Mouse (Mus musculus): ENCODE measurements around the gene 1110008P14Rik. TPM values are rescaled to one million over a fixed set of nuclear protein-coding genes. Genes with fewer than 3 reads are reported as not detected.

Gene 1110008P14Rik
- polyA plus RNA-seq, 1 experiment from 2014 or later, result 51.3 TPM

DNA sequence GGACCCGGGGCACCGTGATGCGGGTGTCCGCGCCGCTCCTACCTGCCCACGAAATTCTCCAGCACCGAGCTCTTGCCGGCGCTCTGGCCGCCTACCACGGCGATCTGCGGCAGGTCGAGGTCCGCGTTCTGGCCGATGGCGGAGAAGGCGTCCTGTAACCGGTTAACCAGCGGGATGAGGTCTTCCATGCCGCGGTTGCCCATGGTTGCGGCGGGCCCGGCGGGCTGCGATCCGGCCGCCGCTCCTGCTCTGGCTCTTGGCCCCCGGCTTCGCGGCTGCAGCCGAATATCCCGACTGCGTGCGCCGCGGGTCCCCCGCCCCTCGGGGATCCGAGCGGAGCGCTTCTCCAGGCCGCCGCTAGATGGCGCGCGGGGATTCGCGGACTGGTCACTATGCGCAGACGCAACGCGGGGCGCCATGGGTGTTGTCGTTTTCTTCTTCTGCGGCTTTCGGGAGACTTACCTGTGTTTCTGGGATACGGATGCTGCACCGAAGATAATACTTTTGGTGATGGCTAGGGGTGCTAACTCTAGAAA, 28.7 kb downstream of the 1110008P14Rik start, which contains the start of gene Dnm1:
TSS of gene Dnm1 (minus strand) at position 332 of the 536 bp plus-strand sequence.
- peaks cover 21% of the 10 kb centered on the region for H3K27me3 ChIP-seq (ENCODE audit: control insufficient read depth, insufficient read depth, low read length)
- WGBS (ENCODE audit: insufficient replicate concordance), result under 1% methylated on average over 62 of the region's 63 CpGs
- no peak within 1 kb of the TSS for H3K27ac ChIP-seq (ENCODE audit: low read depth, low read length)
- H3K4me1 ChIP-seq (ENCODE audit: control insufficient read depth, insufficient read depth, low read length), result peaks cover 24% of the 10 kb centered on the region
- peak within 1 kb of the TSS; percentile 60 for H3K4me3 ChIP-seq (ENCODE audit: low read depth, low read length)
- ATAC-seq (replicated peaks; ENCODE audit: insufficient number of reproducible peaks, low FRiP score, low TSS enrichment), result 0 out of 2 replicates have a peak, but pooled peaks have one; percentile 51
- H3K9me3 ChIP-seq (replicated peaks; ENCODE audit: control insufficient read depth, low read length), result no peaks in the 10 kb centered on the region
- H3K36me3 ChIP-seq (ENCODE audit: control insufficient read depth, insufficient read depth, low read length), result no peaks in the 10 kb centered on the region
- H3K4me2 ChIP-seq, result peak within 1 kb of the TSS; percentile 99
- peak within 1 kb of the TSS; percentile 62 for H3K9ac ChIP-seq (ENCODE audit: low read depth, low read length)

GRCm38 (mm10) chr2:32352151-32353006, 29.4 kb downstream of the 1110008P14Rik start, which contains the start of gene Ciz1:
Gene Ciz1 (plus strand): TSS chr2:32352327.
- 2% methylated on average over 42 of the region's 52 CpGs for WGBS (ENCODE audit: insufficient replicate concordance)
- ATAC-seq (replicated peaks; ENCODE audit: insufficient number of reproducible peaks, low FRiP score, low TSS enrichment), result 0 out of 2 replicates have a peak, but pooled peaks have one; percentile 3
- H3K36me3 ChIP-seq (ENCODE audit: control insufficient read depth, insufficient read depth, low read length), result no peaks in the 10 kb centered on the region
- peak within 1 kb of the TSS; percentile 60 for H3K4me3 ChIP-seq (ENCODE audit: low read depth, low read length)
- peaks cover 21% of the 10 kb centered on the region for H3K27me3 ChIP-seq (ENCODE audit: control insufficient read depth, insufficient read depth, low read length)
- peak within 1 kb of the TSS; percentile 99 for H3K4me2 ChIP-seq
- H3K27ac ChIP-seq (ENCODE audit: low read depth, low read length), result no peak within 1 kb of the TSS
- no peaks in the 10 kb centered on the region for H3K9me3 ChIP-seq (replicated peaks; ENCODE audit: control insufficient read depth, low read length)
- peak within 1 kb of the TSS; percentile 62 for H3K9ac ChIP-seq (ENCODE audit: low read depth, low read length)
- H3K4me1 ChIP-seq (ENCODE audit: control insufficient read depth, insufficient read depth, low read length), result peaks cover 24% of the 10 kb centered on the region

- Histone ChIP-seq H3K9me3 (replicated peaks; ENCODE audit: control insufficient read depth, low read length) (no peaks in the 10 kb centered on the region), H3K4me2 (peak overlapping the region; percentile 99), H3K27me3 (ENCODE audit: control insufficient read depth, insufficient read depth, low read length) (peaks cover 21% of the 10 kb centered on the region), H3K27ac (ENCODE audit: low read depth, low read length) (no peak overlapping the region), H3K4me3 (ENCODE audit: low read depth, low read length) (no peak overlapping the region), H3K36me3 (ENCODE audit: control insufficient read depth, insufficient read depth, low read length) (no peaks in the 10 kb centered on the region), H3K4me1 (ENCODE audit: control insufficient read depth, insufficient read depth, low read length) (peaks cover 24% of the 10 kb centered on the region), H3K9ac (ENCODE audit: low read depth, low read length) (no peak overlapping the region)
- ATAC-seq (replicated peaks; ENCODE audit: insufficient number of reproducible peaks, low FRiP score, low TSS enrichment), result no peak
- WGBS (ENCODE audit: insufficient replicate concordance), result 51% methylated on average over 9 of the region's 9 CpGs
These were observed 30.2 kb downstream of the 1110008P14Rik start for GRCm38 (mm10) chr2:32351471-32351961.

- Histone ChIP-seq H3K27ac (ENCODE audit: low read depth, low read length) (no peak overlapping the region), H3K4me2 (no peak overlapping the region), H3K36me3 (ENCODE audit: control insufficient read depth, insufficient read depth, low read length) (no peaks in the 10 kb centered on the region), H3K9me3 (replicated peaks; ENCODE audit: control insufficient read depth, low read length) (no peaks in the 10 kb centered on the region), H3K27me3 (ENCODE audit: control insufficient read depth, insufficient read depth, low read length) (peaks cover 21% of the 10 kb centered on the region), H3K9ac (ENCODE audit: low read depth, low read length) (no peak overlapping the region), H3K4me1 (ENCODE audit: control insufficient read depth, insufficient read depth, low read length) (peaks cover 24% of the 10 kb centered on the region), H3K4me3 (ENCODE audit: low read depth, low read length) (no peak overlapping the region)
- 50% methylated on average over 13 of the region's 13 CpGs for WGBS (ENCODE audit: insufficient replicate concordance)
- no peak for ATAC-seq (replicated peaks; ENCODE audit: insufficient number of reproducible peaks, low FRiP score, low TSS enrichment)
These were observed 31.2 kb downstream of the 1110008P14Rik start for GRCm38 (mm10) chr2:32350471-32351051.

- Histone ChIP-seq H3K27me3 (ENCODE audit: control insufficient read depth, insufficient read depth, low read length) (peaks cover 21% of the 10 kb centered on the region), H3K4me2 (no peak overlapping the region), H3K27ac (ENCODE audit: low read depth, low read length) (no peak overlapping the region), H3K9ac (ENCODE audit: low read depth, low read length) (no peak overlapping the region), H3K4me1 (ENCODE audit: control insufficient read depth, insufficient read depth, low read length) (peaks cover 22% of the 10 kb centered on the region), H3K4me3 (ENCODE audit: low read depth, low read length) (no peak overlapping the region), H3K36me3 (ENCODE audit: control insufficient read depth, insufficient read depth, low read length) (no peaks in the 10 kb centered on the region), H3K9me3 (replicated peaks; ENCODE audit: control insufficient read depth, low read length) (no peaks in the 10 kb centered on the region)
- 55% methylated on average over 8 of the region's 8 CpGs for WGBS (ENCODE audit: insufficient replicate concordance)
- no peak for ATAC-seq (replicated peaks; ENCODE audit: insufficient number of reproducible peaks, low FRiP score, low TSS enrichment)
These were observed 32.0 kb downstream of the 1110008P14Rik start for GRCm38 (mm10) chr2:32349625-32350255.

GRCm38 (mm10) chr2:32348311-32348710, 33.4 kb downstream of the 1110008P14Rik start:
- Histone ChIP-seq H3K36me3 (ENCODE audit: control insufficient read depth, insufficient read depth, low read length) (no peaks in the 10 kb centered on the region), H3K9ac (ENCODE audit: low read depth, low read length) (no peak overlapping the region; the same call in 1 of the 2 replicates), H3K4me1 (ENCODE audit: control insufficient read depth, insufficient read depth, low read length) (peaks cover 10% of the 10 kb centered on the region), H3K9me3 (replicated peaks; ENCODE audit: control insufficient read depth, low read length) (no peaks in the 10 kb centered on the region), H3K4me3 (ENCODE audit: low read depth, low read length) (no peak overlapping the region), H3K27me3 (ENCODE audit: control insufficient read depth, insufficient read depth, low read length) (peaks cover 21% of the 10 kb centered on the region), H3K4me2 (no peak overlapping the region), H3K27ac (ENCODE audit: low read depth, low read length) (no peak overlapping the region)
- 76% methylated on average over 11 of the region's 11 CpGs for WGBS (ENCODE audit: insufficient replicate concordance)
- ATAC-seq (replicated peaks; ENCODE audit: insufficient number of reproducible peaks, low FRiP score, low TSS enrichment), result no peak

DNA sequence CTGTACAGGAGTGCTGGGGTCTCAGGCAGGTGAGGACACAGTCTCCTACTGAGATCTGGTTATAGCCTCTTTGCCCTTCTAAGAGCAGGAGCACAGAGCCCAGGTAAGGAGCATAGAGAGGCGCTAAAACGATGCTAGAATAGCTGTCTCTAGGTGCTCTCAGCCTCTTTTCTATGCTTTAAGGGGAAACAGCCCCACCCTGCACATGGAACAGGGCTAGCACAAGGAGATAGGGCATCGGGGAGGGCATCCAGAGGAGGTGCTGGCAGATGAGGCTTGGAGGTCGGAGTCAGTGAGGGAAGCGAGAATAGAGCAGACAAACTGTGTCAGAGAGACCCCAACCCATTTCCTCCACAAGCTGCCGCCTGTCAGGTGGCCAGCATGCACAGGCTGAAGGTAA, 34.7 kb downstream of the 1110008P14Rik start:
- peaks cover 15% of the 10 kb centered on the region for H3K27me3 ChIP-seq (ENCODE audit: control insufficient read depth, insufficient read depth, low read length)
- WGBS (ENCODE audit: insufficient replicate concordance), result 55% methylated on average over 6 of the region's 6 CpGs
- ATAC-seq (replicated peaks; ENCODE audit: insufficient number of reproducible peaks, low FRiP score, low TSS enrichment), result no peak
- H3K4me3 ChIP-seq (ENCODE audit: low read depth, low read length), result no peak overlapping the region
- no peaks in the 10 kb centered on the region for H3K36me3 ChIP-seq (ENCODE audit: control insufficient read depth, insufficient read depth, low read length)
- no peak overlapping the region for H3K9ac ChIP-seq (ENCODE audit: low read depth, low read length)
- H3K4me1 ChIP-seq (ENCODE audit: control insufficient read depth, insufficient read depth, low read length), result peaks cover 4% of the 10 kb centered on the region; the same call in 1 of the 2 replicates
- no peaks in the 10 kb centered on the region for H3K9me3 ChIP-seq (replicated peaks; ENCODE audit: control insufficient read depth, low read length)
- H3K27ac ChIP-seq (ENCODE audit: low read depth, low read length), result no peak overlapping the region
- no peak overlapping the region for H3K4me2 ChIP-seq

All from heart, embryonic 11.5 days (tissue).